Comparison of ENCODE assay signal across 8 mouse cellular contexts in genomic region chr2:153240701-153241235, GRCm38 (mm10). TPM values are rescaled to one million over a fixed set of nuclear protein-coding genes. Genes with fewer than 3 reads are reported as not detected.
DNase-seq lines count a peak whose midpoint lies in the region; ATAC-seq and TF ChIP-seq lines count a peak whose summit lies in the region.

No protein-coding gene starts in this region.

- no peak for TF ChIP-seq EP300 in heart, postnatal 0 days (IDR thresholded peaks at IDR 0.05; ENCODE audit: low read depth)

- peaks cover 21% of the 10 kb centered on the region for H3K36me3 ChIP-seq in lung, embryonic 14.5 days (ENCODE audit: insufficient read depth)
- peaks cover 12% of the 10 kb centered on the region for H3K36me3 ChIP-seq in heart, postnatal 0 days (replicated peaks; ENCODE audit: control insufficient read depth, insufficient read depth, low read length)

- H3K9me3 ChIP-seq in lung, embryonic 14.5 days (ENCODE audit: low read depth, low read length), result no peaks in the 10 kb centered on the region
- no peaks in the 10 kb centered on the region for H3K9me3 ChIP-seq in heart, postnatal 0 days (replicated peaks; ENCODE audit: control insufficient read depth, low read length)

- peak overlapping the region; percentile 99 for H3K4me3 ChIP-seq in lung, embryonic 14.5 days (ENCODE audit: low read depth, low read length)
- peak overlapping the region; percentile 99 for H3K4me3 ChIP-seq in brown adipose tissue, adult 24 weeks (ENCODE audit: insufficient read depth, low read depth, low read length)
- peak overlapping the region; percentile 80 for H3K4me3 ChIP-seq in heart, postnatal 0 days (ENCODE audit: low read depth, low read length)

- peak overlapping the region; percentile 92 for H3K4me2 ChIP-seq in lung, embryonic 14.5 days
- H3K4me2 ChIP-seq in heart, postnatal 0 days (ENCODE audit: low read depth, low read length), result peak overlapping the region; percentile 76

- peak overlapping the region; percentile 99 for H3K9ac ChIP-seq in lung, embryonic 14.5 days
- H3K9ac ChIP-seq in heart, postnatal 0 days (replicated peaks; ENCODE audit: low read depth, low read length), result peak overlapping the region; percentile 90

- H3K27me3 ChIP-seq in lung, embryonic 14.5 days (ENCODE audit: insufficient read depth, low read length), result no peaks in the 10 kb centered on the region
- H3K27me3 ChIP-seq in heart, postnatal 0 days (ENCODE audit: control insufficient read depth, insufficient read depth, low read length), result no peaks in the 10 kb centered on the region

- under 1% methylated on average over 33 of the region's 33 CpGs for WGBS in lung, embryonic 14.5 days
- 1% methylated on average over 27 of the region's 33 CpGs for WGBS in heart, postnatal 0 days

- peak; percentile 21 for DNase-seq in lung, embryonic 14.5 days
- no peak for DNase-seq in lung, postnatal 25 days (ENCODE audit: low spot score)
- no peak for DNase-seq in heart, postnatal 0 days (ENCODE audit: low spot score)
- DNase-seq in liver, result peak; percentile 92
- DNase-seq in naive thymus-derived CD4-positive, alpha-beta T cell, adult 2 months (ENCODE audit: low read depth), result peak; percentile 50
- DNase-seq in right cerebral cortex, postnatal 25 days, result no peak
- DNase-seq in urinary bladder, postnatal 36 days (ENCODE audit: low spot score in 2 of 2), result no peak

- H3K27ac ChIP-seq in lung, embryonic 14.5 days (ENCODE audit: low read depth), result peak overlapping the region; percentile 96
- peak overlapping the region; percentile 64 for H3K27ac ChIP-seq in brown adipose tissue, adult 24 weeks (replicated peaks; ENCODE audit: low read depth, low read length)
- H3K27ac ChIP-seq in heart, postnatal 0 days (ENCODE audit: low read depth), result peak overlapping the region; percentile 88

- TF ChIP-seq CTCF in lung, embryonic 14.5 days (IDR thresholded peaks at IDR 0.05; ENCODE audit: low read depth), result no peak
- no peak for TF ChIP-seq CTCF in heart, postnatal 0 days (IDR thresholded peaks at IDR 0.05; ENCODE audit: low read depth)

- peaks cover 10% of the 10 kb centered on the region; the same call in 1 of the 2 replicates for H3K4me1 ChIP-seq in lung, embryonic 14.5 days (ENCODE audit: insufficient read depth)
- peaks cover 9% of the 10 kb centered on the region for H3K4me1 ChIP-seq in brown adipose tissue, adult 24 weeks (ENCODE audit: control insufficient read depth, insufficient read depth, insufficient read length, low read length)
- peaks cover 26% of the 10 kb centered on the region for H3K4me1 ChIP-seq in heart, postnatal 0 days (ENCODE audit: control insufficient read depth, insufficient read depth)

- ATAC-seq in lung, embryonic 14.5 days (ENCODE audit: insufficient read depth), result peak; percentile 65
- ATAC-seq in heart, postnatal 0 days (ENCODE audit: insufficient read depth, low read depth), result peak; percentile 49

RNA-seq across cellular contexts. Expression of gene Plagl2, which starts 0.5 kb away (rescaled TPM):
- 23.3 TPM in 2 replicates for polyA plus RNA-seq in lung, embryonic 14.5 days (2014; fragmentation: Nextera tagmentation; extraction: Ambion mirVana)
- 1.7 and 2.8 TPM in 2 replicates for polyA plus RNA-seq in brown adipose tissue, adult 24 weeks (2012; ENCODE audit: insufficient read depth, insufficient read length, missing spikeins)
- total RNA-seq in heart, postnatal 0 days (2014; rRNA removed; ENCODE audit: low replicate concordance), result 6.3 and 6.5 TPM in 2 replicates
- polyA plus RNA-seq in heart, postnatal 0 days (2015; fragmentation: Nextera tagmentation; extraction: Ambion mirVana), result 2.4 and 2.6 TPM in 2 replicates

RNA-seq across cellular contexts. Expression of gene Pofut1, which starts 0.6 kb away (rescaled TPM):
- polyA plus RNA-seq in lung, embryonic 14.5 days (2014; fragmentation: Nextera tagmentation; extraction: Ambion mirVana), result 8.5 and 8.7 TPM in 2 replicates
- 10.2 and 11.0 TPM in 2 replicates for polyA plus RNA-seq in brown adipose tissue, adult 24 weeks (2012; ENCODE audit: insufficient read depth, insufficient read length, missing spikeins)
- 26.3 and 28.6 TPM in 2 replicates for total RNA-seq in heart, postnatal 0 days (2014; rRNA removed; ENCODE audit: low replicate concordance)
- 2.4 and 2.5 TPM in 2 replicates for polyA plus RNA-seq in heart, postnatal 0 days (2015; fragmentation: Nextera tagmentation; extraction: Ambion mirVana)

RNA-seq across cellular contexts. Expression of gene Tspyl3, which starts 15.5 kb away (rescaled TPM):
- 6.6 and 7.5 TPM in 2 replicates for polyA plus RNA-seq in lung, embryonic 14.5 days (2014; fragmentation: Nextera tagmentation; extraction: Ambion mirVana)
- polyA plus RNA-seq in brown adipose tissue, adult 24 weeks (2012; ENCODE audit: insufficient read depth, insufficient read length, missing spikeins), result 0.32 and 0.38 TPM in 2 replicates
- total RNA-seq in heart, postnatal 0 days (2014; rRNA removed; ENCODE audit: low replicate concordance), result 0.95 and 5.1 TPM in 2 replicates
- 2.5 and 2.7 TPM in 2 replicates for polyA plus RNA-seq in heart, postnatal 0 days (2015; fragmentation: Nextera tagmentation; extraction: Ambion mirVana)

RNA-seq across cellular contexts. Expression of gene Kif3b, which starts 50.4 kb away (rescaled TPM):
- polyA plus RNA-seq in lung, embryonic 14.5 days (2014; fragmentation: Nextera tagmentation; extraction: Ambion mirVana), result 4.8 TPM in 2 replicates
- polyA plus RNA-seq in brown adipose tissue, adult 24 weeks (2012; ENCODE audit: insufficient read depth, insufficient read length, missing spikeins), result 7.3 and 9.4 TPM in 2 replicates
- 6.5 and 8.7 TPM in 2 replicates for total RNA-seq in heart, postnatal 0 days (2014; rRNA removed; ENCODE audit: low replicate concordance)
- 2.5 and 3.1 TPM in 2 replicates for polyA plus RNA-seq in heart, postnatal 0 days (2015; fragmentation: Nextera tagmentation; extraction: Ambion mirVana)

Comparison
In these comparisons a context has a peak if more than half of its experiments do, and no peak if none do; other contexts are left out.
1. DNase-seq: peak in lung, embryonic 14.5 days (single experiment), liver (single experiment) and naive thymus-derived CD4-positive, alpha-beta T cell, adult 2 months (single experiment); none in lung, postnatal 25 days (single experiment), heart, postnatal 0 days (single experiment), right cerebral cortex, postnatal 25 days (single experiment) and urinary bladder, postnatal 36 days (0 of 2).
2. Peak in every context shown above with its lines, with median percentiles within 50 percentile points of each other: H3K27ac ChIP-seq and H3K4me3 ChIP-seq.